Mouse (Mus musculus): ENCODE results near the gene Snrnp70.

- TF ChIP-seq CTCF (IDR thresholded peaks at IDR 0.05; ENCODE audit: borderline replicate concordance, insufficient read depth, low read depth, low read length): no peak
- no peak for TF ChIP-seq POLR2A (IDR thresholded peaks at IDR 0.05; ENCODE audit: borderline replicate concordance, insufficient read depth, low read length)
Measured at GRCm38 (mm10) chr7:45395129-45395541, 407 bp downstream of the Snrnp70 start.

Data from cerebellum, adult 2 months (tissue).